Mouse (Mus musculus): ENCODE measurements around the gene Ube2j2. TPM values are rescaled to one million over a fixed set of nuclear protein-coding genes. Genes with fewer than 3 reads are reported as not detected.

Gene Ube2j2
- polyA plus RNA-seq, 1 experiment from 2014 or later = 67.0 TPM

DNA sequence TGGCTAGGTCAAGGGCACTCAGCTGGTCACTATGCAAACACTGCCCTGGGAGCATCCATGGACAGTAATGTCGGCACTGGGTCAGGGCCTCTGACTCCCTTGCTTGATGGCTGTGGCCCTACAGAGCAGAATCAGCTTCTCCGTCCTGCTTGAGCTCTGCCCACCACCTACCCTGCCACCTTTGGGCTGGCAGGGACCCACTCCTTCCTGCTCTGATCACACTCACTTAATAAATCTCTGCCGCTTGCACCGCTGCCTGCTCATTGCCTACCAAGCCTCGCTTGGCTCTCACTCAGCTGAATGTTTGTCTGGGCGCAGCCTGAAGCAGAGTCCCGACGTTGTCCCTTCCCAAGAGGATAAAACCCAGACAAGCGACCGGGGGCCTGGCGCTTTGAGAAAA is 36.6 kb upstream of the Ube2j2 start:
- no peak; the same call in 1 of the 2 replicates for ATAC-seq
- Histone ChIP-seq H3K36me3 (ENCODE audit: insufficient read depth, low read length) (peaks cover 21% of the 10 kb centered on the region), H3K27ac (ENCODE audit: low read length) (no peak overlapping the region), H3K9me3 (ENCODE audit: low read length) (no peaks in the 10 kb centered on the region), H3K4me3 (ENCODE audit: low read depth, low read length) (no peak overlapping the region), H3K4me2 (replicated peaks; ENCODE audit: low read depth, low read length) (no peak overlapping the region), H3K9ac (replicated peaks; ENCODE audit: low read depth) (no peak overlapping the region), H3K4me1 (ENCODE audit: insufficient read depth, low read depth, low read length) (no peaks in the 10 kb centered on the region), H3K27me3 (replicated peaks; ENCODE audit: insufficient read depth, low read length) (no peaks in the 10 kb centered on the region)
- WGBS = 59% methylated on average over 11 of the region's 11 CpGs
- no peak for TF ChIP-seq EP300 (IDR thresholded peaks at IDR 0.05)
- TF ChIP-seq CTCF (IDR thresholded peaks at IDR 0.05) = no peak
- DNase-seq (ENCODE audit: low spot score) = no peak

DNA sequence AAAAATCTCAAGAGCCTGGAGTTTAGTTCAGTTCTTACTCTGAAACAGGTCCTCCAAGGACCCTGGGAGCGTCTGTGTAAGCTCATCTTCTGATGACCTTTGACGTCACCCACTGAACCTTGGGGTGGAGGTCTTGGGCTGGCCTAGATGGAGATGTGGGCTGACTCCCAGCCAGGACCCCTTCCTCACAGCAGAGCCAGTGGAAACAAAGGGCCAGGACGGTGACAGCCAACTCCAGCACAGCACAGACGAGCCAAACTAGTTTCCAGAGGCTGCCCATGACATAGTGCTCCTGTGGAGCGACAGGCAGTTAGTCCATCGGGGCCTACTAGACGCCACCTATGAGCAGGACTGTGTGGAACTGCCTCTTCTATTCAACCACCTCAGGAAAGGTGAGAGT is 35.4 kb upstream of the Ube2j2 start:
- no peak overlapping the region for H3K9ac ChIP-seq (replicated peaks; ENCODE audit: low read depth)
- H3K4me3 ChIP-seq (ENCODE audit: low read depth, low read length) = no peak overlapping the region
- TF ChIP-seq CTCF (IDR thresholded peaks at IDR 0.05) = no peak
- no peak for TF ChIP-seq EP300 (IDR thresholded peaks at IDR 0.05)
- H3K4me2 ChIP-seq (replicated peaks; ENCODE audit: low read depth, low read length) = no peak overlapping the region
- no peaks in the 10 kb centered on the region for H3K4me1 ChIP-seq (ENCODE audit: insufficient read depth, low read depth, low read length)
- no peak overlapping the region for H3K27ac ChIP-seq (ENCODE audit: low read length)
- peaks cover 10% of the 10 kb centered on the region; the same call in 1 of the 2 replicates for H3K36me3 ChIP-seq (ENCODE audit: insufficient read depth, low read length)
- no peaks in the 10 kb centered on the region for H3K27me3 ChIP-seq (replicated peaks; ENCODE audit: insufficient read depth, low read length)
- H3K9me3 ChIP-seq (ENCODE audit: low read length) = no peaks in the 10 kb centered on the region
- no peak for ATAC-seq
- 74% methylated on average over 7 of the region's 7 CpGs for WGBS
- no peak for DNase-seq (ENCODE audit: low spot score)

DNA sequence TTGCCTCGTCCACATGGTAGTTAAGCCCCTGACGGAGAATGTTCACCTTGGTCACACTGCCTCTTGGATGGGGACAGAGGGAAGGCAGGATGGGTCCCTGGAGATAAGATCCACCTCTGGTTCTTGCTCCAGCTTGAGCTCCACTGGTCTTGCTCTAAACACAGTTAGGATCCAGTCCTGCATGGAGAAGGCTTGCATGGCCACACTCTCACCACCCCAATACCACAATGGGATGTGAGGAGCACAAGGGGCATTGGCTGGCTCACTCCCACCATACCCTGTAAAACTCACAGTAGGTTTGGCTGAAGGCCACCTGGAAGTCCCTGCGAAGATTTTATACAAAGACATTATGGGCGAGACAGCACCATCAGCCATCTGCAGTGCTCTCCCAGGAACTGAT is 34.9 kb upstream of the Ube2j2 start:
- H3K9me3 ChIP-seq (ENCODE audit: low read length) = no peaks in the 10 kb centered on the region
- H3K27ac ChIP-seq (ENCODE audit: low read length) = no peak overlapping the region
- no peak overlapping the region for H3K4me3 ChIP-seq (ENCODE audit: low read depth, low read length)
- no peak for ATAC-seq
- WGBS = 81% methylated on average over 4 of the region's 4 CpGs
- H3K36me3 ChIP-seq (ENCODE audit: insufficient read depth, low read length) = peaks cover 7% of the 10 kb centered on the region; the same call in 1 of the 2 replicates
- no peak overlapping the region for H3K9ac ChIP-seq (replicated peaks; ENCODE audit: low read depth)
- DNase-seq (ENCODE audit: low spot score) = no peak
- no peak for TF ChIP-seq CTCF (IDR thresholded peaks at IDR 0.05)
- TF ChIP-seq EP300 (IDR thresholded peaks at IDR 0.05) = no peak
- H3K27me3 ChIP-seq (replicated peaks; ENCODE audit: insufficient read depth, low read length) = no peaks in the 10 kb centered on the region
- no peak overlapping the region for H3K4me2 ChIP-seq (replicated peaks; ENCODE audit: low read depth, low read length)
- H3K4me1 ChIP-seq (ENCODE audit: insufficient read depth, low read depth, low read length) = no peaks in the 10 kb centered on the region

DNA sequence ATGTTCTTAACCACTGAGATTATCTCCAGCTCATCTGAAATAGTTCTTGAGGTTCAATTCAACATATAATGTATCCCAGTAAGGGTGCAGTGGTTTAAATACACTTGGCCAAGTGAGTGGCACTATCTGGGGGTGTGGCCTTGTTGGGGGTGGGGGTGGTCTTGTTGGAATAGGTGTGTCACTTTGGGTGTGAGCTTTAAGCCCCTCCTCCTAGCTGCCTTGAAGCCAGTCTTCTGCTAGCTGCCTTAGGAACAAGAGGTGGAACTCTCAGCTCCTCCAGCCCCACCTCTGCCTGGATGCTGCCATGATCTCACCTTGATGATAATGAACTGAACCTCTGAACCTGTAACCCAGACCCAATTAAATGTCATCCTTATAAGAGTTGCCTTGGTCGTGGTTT is 11.6 kb upstream of the Ube2j2 start:
- Histone ChIP-seq H3K4me1 (ENCODE audit: insufficient read depth, low read depth, low read length) (no peaks in the 10 kb centered on the region), H3K36me3 (ENCODE audit: insufficient read depth, low read length) (no peaks in the 10 kb centered on the region), H3K4me2 (replicated peaks; ENCODE audit: low read depth, low read length) (no peak overlapping the region), H3K27ac (ENCODE audit: low read length) (no peak overlapping the region), H3K4me3 (ENCODE audit: low read depth, low read length) (no peak overlapping the region), H3K9me3 (ENCODE audit: low read length) (no peaks in the 10 kb centered on the region), H3K9ac (replicated peaks; ENCODE audit: low read depth) (no peak overlapping the region), H3K27me3 (replicated peaks; ENCODE audit: insufficient read depth, low read length) (no peaks in the 10 kb centered on the region)
- TF ChIP-seq EP300 (IDR thresholded peaks at IDR 0.05) (no peak), CTCF (IDR thresholded peaks at IDR 0.05) (no peak)
- 70% methylated on average over 1 of the region's 1 CpGs for WGBS
- no peak for ATAC-seq
- DNase-seq (ENCODE audit: low spot score) = no peak

DNA sequence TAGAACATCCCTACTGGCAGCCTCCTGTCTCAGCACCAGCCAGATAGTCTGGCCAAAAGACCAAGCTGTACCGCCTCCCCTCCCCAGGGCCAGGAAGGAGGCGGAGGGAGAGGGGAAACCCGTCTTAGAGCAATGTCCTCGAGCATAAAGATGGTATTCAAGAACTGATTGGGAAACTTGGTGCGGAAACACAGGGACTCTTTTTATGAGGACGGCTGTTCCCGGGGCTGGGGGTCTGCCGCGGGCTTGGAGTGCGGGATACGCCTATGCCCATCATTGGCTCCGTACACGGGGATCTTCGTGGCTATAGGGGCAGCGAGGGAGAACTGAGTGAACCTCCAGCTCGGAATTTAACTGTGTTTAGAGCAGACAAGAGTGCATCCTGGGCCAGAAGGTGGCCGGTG is 580 bp upstream of the Ube2j2 start:
- Histone ChIP-seq H3K4me1 (ENCODE audit: insufficient read depth, low read depth, low read length) (peaks cover 6% of the 10 kb centered on the region; the same call in 1 of the 2 replicates), H3K9ac (replicated peaks; ENCODE audit: low read depth) (peak overlapping the region; percentile 83), H3K9me3 (ENCODE audit: low read length) (no peaks in the 10 kb centered on the region), H3K27me3 (replicated peaks; ENCODE audit: insufficient read depth, low read length) (no peaks in the 10 kb centered on the region), H3K4me3 (ENCODE audit: low read depth, low read length) (peak overlapping the region; percentile 99), H3K36me3 (ENCODE audit: insufficient read depth, low read length) (0 out of 2 replicates have a peak, but pooled peaks cover 2% of the 10 kb centered on the region), H3K4me2 (replicated peaks; ENCODE audit: low read depth, low read length) (peak overlapping the region; percentile 90), H3K27ac (ENCODE audit: low read length) (peak overlapping the region; percentile 90)
- peak; percentile 53 for DNase-seq (ENCODE audit: low spot score)
- TF ChIP-seq CTCF (IDR thresholded peaks at IDR 0.05) = no peak
- ATAC-seq = peak; percentile 24
- 1% methylated on average over 16 of the region's 17 CpGs for WGBS

DNA sequence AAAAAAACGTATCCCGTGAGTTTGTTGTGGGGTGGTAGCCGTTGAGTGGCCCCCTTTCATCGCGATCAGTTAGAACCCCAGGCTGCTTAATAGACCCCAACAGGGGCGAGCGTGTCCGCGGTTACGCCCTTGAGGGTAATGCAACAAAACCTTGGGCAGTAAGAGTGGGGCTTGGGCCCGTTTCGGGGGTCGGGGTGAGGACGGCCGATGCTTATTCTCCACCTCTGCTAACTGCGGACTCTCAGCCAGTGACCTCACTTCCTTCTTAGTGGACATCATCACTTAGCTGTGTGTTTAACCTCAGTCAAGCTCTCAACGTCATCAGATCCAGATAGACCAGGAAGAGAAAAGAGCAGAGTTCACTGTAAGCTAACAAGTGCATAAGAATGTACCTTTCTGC is 640 bp downstream of the Ube2j2 start:
- no peaks in the 10 kb centered on the region for H3K27me3 ChIP-seq (replicated peaks; ENCODE audit: insufficient read depth, low read length)
- no peak; the same call in 1 of the 2 replicates for ATAC-seq
- DNase-seq (ENCODE audit: low spot score) = peak; percentile 81
- peaks cover 6% of the 10 kb centered on the region; the same call in 1 of the 2 replicates for H3K4me1 ChIP-seq (ENCODE audit: insufficient read depth, low read depth, low read length)
- WGBS = under 1% methylated on average over 17 of the region's 17 CpGs
- no peak for TF ChIP-seq CTCF (IDR thresholded peaks at IDR 0.05)
- peak overlapping the region; percentile 90 for H3K4me2 ChIP-seq (replicated peaks; ENCODE audit: low read depth, low read length)
- H3K9ac ChIP-seq (replicated peaks; ENCODE audit: low read depth) = peak overlapping the region; percentile 83
- H3K4me3 ChIP-seq (ENCODE audit: low read depth, low read length) = peak overlapping the region; percentile 99
- H3K36me3 ChIP-seq (ENCODE audit: insufficient read depth, low read length) = peaks cover 10% of the 10 kb centered on the region; the same call in 1 of the 2 replicates
- peak overlapping the region; percentile 90 for H3K27ac ChIP-seq (ENCODE audit: low read length)
- H3K9me3 ChIP-seq (ENCODE audit: low read length) = no peaks in the 10 kb centered on the region

DNA sequence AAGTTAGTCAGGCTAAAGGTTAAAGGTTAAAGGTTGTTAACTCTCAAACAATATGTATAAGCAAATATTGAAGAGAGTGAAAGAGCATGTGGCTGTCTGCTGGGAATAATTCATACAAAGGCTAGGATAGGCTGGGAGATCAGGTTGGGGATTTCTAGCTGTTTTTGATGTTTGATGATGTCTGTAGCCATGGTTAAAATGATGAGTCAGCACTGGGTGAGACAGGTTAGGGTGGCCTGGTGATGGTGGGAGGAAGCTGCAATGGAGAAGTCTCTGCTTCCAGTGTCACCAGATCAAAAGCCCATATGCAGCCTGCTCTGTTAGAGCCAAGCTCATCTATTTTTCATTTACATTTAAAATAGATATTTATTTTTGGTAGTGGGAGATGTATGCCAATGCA is 3.5 kb downstream of the Ube2j2 start:
- H3K36me3 ChIP-seq (ENCODE audit: insufficient read depth, low read length) = peaks cover 32% of the 10 kb centered on the region
- DNase-seq (ENCODE audit: low spot score) (no peak), ATAC-seq (no peak)
- H3K4me2 ChIP-seq (replicated peaks; ENCODE audit: low read depth, low read length) = no peak overlapping the region
- no peak overlapping the region for H3K27ac ChIP-seq (ENCODE audit: low read length)
- H3K27me3 ChIP-seq (replicated peaks; ENCODE audit: insufficient read depth, low read length) = no peaks in the 10 kb centered on the region
- H3K4me1 ChIP-seq (ENCODE audit: insufficient read depth, low read depth, low read length) = peaks cover 6% of the 10 kb centered on the region; the same call in 1 of the 2 replicates
- no peaks in the 10 kb centered on the region for H3K9me3 ChIP-seq (ENCODE audit: low read length)
- H3K9ac ChIP-seq (replicated peaks; ENCODE audit: low read depth) = no peak overlapping the region
- no peak for TF ChIP-seq EP300 (IDR thresholded peaks at IDR 0.05)
- no peak for TF ChIP-seq CTCF (IDR thresholded peaks at IDR 0.05)
- H3K4me3 ChIP-seq (ENCODE audit: low read depth, low read length) = no peak overlapping the region

Measured in lung, postnatal 0 days (tissue).